Mouse (Mus musculus): ENCODE measurements around the gene Crb3.

Gene Crb3

DNA sequence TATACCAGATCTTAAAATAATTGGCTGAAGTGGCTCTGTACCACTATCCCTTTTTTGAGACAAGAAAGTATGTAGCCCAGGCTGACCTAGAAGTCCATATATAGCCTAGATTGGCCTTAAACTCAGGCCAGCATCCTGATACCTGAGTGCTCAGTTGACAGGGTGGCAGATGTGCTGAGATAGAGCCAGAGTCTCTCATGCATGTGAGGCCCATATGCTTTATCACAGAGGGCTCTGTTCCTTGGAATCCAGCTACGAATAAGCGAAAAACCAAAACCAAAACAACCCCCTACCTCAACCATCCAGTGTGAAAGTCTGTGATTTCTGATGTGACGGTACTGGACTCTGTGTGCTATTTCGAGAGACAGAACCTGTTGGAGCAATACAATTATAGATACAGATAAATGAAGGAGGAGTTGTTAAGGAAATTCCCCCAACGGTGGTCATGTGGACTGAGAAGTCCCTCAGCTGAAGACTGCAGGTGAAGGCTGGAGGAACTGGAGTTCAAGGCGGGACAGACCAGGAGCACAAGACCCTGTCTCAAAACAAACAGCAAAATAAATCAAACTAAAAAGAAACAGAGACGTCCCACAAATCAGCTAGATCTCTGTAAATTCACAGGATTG, 49.2 kb downstream of the Crb3 start:
- ChIA-PET POLR2A (interaction anchor here in 2 of 4 experiments (0.6 to 1.1 kb wide), 3 partner anchors 11 to 1963 kb away, joined by 3 to 4 read pairs (median 3); no protein-coding TSS in a partner anchor), CTCF (interaction anchor here in 1 of 4 experiments (1.6 kb wide), 1 partner anchor 12 kb away, joined by 3 read pairs; no protein-coding TSS in a partner anchor)

DNA sequence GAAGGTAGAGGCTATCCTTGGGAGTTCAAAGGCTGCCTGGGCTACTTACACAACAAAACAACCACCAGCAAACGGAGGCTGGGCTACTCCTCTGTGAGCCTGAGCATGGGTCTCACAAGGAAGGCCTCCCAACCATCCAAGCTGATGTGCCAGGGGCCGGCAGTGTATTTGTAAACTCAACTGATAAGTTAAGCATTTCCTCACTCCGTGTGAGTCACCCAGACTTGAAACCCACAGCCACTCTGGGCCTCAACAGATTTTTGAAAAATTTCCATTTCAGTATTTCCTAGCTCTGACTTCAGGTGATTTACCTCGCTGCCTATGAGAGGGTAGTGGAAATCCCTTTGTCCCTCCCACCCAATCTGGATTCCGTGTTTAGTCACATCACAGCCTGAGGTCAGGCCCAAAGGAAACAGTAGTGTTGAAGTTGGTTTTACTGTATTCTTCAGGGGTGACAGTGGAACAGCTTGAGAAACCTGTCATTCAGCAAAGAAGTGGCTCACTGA, 49.8 kb downstream of the Crb3 start:
- POLR2A ChIA-PET = no interaction called here
- CTCF ChIA-PET = interaction anchor here in 1 of 4 experiments (1.6 kb wide), 1 partner anchor 13 kb away, joined by 3 read pairs; no protein-coding TSS in a partner anchor

DNA sequence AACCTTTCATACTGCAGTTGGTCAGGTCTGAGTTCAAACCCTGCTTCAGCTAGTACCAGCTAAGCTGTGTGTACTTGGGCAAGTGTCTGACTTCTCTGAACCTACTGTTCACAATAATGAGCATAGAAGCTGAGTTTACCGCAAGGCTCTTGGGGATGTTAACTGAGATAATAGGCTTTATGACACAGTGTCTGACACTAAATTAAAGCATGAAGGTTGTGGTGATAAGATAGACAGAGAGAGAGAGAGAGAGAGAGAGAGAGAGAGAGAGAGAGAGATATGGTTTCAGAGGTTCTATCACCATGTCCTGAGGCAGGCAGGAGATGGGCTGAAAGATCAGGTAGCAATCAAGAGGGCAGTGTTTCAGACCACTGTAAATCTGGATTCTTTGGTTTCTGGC, 51.1 kb downstream of the Crb3 start:
- ChIA-PET POLR2A (interaction anchor here in 1 of 4 experiments (0.6 kb wide), 1 partner anchor 232 kb away, joined by 3 read pairs; no protein-coding TSS in a partner anchor), CTCF (no interaction called here)

DNA sequence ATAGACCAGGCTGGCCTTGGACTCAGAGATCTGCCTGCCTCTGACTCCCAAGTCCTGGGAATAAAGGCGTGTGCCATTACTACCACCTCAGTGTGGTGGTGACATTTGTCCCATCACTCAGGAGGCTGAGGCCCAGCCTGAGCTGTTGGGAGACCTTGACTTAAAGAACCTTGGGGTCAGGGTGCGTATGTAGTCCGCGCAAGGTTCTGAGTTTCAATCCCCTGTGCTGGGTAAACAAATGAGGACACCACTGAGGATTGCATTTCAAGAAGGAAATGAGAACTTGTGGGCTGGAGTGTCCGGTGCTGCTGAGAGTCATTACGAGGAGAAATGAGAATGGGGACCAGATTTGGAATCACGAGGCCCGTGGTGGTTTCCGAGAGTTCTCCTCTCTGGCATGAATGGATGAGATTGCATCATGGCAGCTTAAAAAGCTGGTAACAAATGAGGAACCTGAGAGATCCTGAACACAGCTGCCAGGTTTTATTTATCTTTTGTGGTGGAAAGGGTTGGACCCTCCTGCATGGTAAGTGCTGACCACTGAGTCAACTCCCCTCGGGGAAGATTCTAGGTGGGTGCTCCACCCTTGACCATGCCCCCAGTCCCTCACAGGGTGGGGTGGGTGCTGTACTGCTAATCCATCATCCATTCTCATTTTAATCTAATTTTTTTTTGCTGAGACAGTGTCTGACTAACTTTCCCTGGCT, 54.0 kb downstream of the Crb3 start:
- ChIA-PET CTCF (no interaction called here), POLR2A (interaction anchor here in 1 of 4 experiments (2.2 kb wide), 1 partner anchor 13 kb away, joined by 7 read pairs; no protein-coding TSS in a partner anchor)

Data from embryonic stem cell, embryonic (primary cell).